Mouse (Mus musculus) kidney, postnatal 10 days (tissue): ENCODE measurements around the gene Gm1043.

Experiments
- DNase-seq: peaks from one replicate; pipeline ENCODE4 v3.0.0; 2021; ENCODE audit warnings: mixed read lengths

Gm1043 gene

DNA sequence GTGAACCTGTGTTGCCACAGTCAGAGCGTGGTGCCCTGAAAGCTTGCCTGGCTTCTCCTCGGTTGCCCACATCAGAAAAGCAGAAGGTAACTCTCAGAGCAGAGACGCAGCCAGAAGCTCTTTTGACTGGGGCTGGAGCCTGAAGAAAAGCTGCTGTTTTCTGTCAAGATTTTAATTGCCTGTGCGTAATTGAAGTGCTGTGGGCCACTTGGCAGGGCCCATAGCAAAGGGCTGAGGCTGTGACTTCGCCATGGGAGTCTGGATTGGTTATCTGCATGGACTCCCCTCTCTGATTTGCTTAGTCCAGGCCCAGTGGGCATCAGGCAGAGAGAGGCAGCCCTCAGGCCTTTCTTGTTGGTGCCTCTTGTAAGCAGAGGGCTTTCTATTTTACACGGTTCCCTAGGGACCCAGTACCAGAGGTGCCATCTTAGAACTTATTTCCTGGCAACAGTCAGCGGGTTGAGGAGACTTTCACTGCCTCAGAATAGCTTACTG, 36.1 kb downstream of the Gm1043 start:
- no peak for DNase-seq

DNA sequence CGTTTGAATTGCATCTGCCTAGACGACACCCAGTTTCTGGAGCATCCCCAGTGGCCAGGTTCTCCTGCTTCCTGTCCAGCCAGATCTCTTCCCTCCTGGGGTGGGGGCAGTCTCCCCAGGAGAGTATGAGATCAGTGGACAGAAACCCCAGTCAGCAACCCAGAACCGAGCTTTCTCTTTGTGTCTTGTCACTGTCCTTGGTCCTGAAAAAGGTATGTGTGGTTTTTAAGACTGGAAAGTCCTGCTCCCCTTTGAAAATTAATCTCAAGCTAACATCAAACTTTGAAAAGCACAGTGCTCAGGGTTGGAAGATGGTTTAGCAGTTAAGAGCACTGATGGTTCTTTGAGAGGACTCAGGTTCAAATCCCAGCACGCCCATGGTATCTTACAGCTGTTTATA, 46.7 kb downstream of the Gm1043 start:
- DNase-seq = no peak

DNA sequence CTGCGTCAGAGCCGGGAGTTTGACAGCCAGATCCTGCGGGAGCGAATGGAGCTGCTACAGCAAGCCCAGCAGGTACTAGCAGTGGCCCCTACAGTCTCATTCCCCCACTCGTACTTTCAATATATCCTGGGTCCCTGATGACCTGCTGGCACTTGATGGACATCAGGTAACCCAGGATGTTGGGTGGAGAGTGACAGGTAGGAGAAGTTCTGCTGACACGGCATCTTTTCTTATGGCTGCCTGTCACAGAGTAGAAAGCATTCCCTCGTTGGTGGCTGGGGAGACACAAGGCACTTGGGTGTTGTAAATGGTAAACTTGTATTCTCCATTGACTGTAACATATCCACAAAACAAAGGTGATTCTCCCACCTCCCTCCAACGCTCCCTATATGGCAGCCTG, 56.6 kb downstream of the Gm1043 start:
- DNase-seq = no peak

DNA sequence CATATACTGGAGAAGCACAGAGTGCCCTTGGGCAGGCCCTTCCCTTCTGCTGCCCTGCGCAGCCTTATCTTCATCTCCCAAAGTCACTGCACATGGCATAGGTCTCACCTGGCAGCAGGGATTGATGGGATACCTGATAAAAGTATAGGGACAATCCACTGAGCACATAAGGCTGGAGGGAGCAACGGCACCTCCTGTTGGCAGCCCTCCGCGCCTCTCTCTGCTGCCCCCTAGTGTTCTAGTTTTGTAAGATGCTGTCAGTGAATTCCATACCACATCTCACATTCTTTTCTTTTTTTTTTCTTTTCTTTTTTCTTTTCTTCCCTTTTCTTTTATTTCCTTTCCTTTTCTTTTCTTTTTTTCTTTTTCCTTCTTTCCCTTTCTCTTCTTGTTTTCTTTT, 62.4 kb downstream of the Gm1043 start:
- peak; percentile 58 for DNase-seq

DNA sequence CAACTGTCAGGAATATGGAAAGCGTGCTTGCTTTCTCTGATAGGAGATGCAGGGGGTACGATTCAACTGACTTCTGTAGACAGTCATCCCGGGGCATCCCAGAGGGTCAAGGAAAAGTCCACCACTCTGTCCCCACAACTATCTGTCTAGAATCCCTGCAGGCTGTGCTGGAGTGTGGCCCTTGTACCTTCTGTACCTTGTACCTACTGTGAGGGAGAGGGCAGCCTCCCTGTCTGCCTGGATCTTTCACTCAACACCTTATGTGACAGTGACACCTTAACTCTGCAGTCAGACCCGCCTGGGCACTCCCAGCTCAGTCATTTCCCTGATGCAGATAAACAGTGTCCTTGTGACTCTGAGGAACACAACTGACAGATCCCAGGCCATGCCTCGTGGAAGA, 65.5 kb downstream of the Gm1043 start:
- no peak for DNase-seq

DNA sequence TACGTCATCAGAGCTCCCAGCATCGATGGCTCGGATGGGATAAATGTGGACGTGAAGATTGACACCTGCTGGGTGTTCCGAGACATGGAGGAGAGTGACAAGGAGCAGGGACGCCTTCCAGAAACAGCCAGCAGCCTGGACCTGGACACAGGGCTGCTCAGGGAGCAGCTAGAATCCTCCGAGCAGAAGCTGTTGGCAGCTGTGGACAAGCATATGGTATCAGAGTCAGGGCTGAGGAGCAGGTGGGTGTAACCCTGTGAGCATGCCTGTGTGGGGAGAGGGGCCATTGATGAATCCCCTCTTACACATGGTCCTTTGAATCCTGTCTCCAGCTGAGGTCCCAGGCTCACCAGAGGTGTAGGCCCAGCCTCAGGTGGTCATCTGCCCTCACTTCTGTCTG, 69.3 kb downstream of the Gm1043 start:
- DNase-seq = no peak

DNA sequence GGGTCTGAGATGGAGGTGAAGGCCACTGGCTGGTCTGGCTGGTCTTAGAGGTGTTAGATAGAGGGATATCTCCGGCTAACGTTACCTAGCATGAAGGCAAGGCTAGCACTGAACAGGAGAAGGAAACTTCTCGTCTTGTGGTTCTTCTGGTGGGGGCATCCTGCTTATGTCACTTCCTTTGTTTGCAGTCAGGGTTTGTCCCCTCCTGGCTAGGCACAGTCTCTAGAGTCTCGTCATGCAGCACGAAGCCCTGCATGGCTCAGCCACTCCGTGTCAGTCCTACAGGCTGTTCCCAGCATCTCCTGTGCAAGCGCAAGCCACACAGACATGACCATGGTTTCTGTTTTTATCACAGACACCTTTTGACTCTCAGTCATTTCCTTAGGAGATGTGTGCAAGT, 73.2 kb downstream of the Gm1043 start:
- no peak for DNase-seq

DNA sequence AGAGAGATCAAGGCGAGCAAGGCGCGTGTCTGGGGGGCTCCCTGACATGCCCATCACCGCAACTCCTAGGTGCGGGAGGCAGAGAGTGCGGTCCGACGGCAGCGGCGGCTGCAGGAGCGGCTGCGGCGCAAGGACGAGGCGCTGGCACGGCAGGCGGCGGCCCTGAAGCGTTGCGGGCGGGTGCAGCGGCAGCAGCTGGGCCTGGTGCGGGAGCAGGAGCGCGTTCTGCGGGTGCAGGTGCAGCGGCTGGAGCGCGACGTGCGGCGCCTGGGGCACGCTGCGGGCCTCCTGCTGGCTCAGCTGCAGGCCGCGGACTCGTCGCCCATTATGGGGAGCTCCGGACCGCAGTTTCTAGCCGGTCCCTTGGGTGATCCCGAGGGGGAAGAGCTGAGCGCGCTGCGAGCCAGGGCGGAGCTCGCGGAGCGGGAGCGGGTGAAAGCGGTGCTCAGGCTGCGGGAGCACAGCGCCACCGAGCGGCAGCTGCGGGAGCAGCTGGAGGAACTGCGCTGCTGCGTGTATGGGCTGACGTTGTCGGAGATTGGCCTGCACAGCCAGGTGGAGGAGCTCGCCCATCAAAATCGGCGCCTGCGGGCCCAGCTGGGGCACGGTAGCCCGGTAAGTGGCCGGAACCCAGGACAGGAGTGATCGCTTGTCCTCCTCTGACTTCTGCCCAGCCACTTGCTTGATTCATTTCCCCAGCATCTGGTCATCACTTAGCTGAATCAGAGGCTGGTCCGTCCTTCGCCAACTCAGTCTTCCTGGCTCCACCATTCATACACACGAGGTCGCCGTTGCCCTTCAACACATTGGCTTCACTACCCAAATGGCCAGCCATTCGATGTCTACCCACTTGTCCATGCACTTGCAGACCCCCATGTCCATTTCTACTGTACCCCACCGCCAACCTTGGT, 78.0 kb downstream of the Gm1043 start:
- peak; percentile 46 for DNase-seq

DNA sequence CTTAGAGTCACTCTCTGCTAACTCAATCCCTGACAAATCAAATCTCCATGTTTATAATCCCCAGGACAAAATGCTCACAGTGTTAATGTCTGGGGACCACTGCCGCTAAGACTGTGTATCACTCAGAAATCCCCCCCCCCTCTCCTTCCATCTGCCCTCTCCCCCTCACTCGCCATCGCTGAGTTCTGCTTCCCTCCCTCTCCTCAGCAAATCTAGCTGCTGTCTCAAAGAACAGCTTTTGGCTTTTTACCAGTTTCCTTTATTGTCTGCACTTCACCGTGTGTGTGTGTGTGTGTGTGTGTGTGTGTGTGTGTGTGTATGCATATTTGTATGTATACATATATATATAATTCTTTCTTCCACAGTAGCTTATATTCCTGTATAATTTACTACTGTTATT, 91.3 kb downstream of the Gm1043 start:
- no peak for DNase-seq

DNA sequence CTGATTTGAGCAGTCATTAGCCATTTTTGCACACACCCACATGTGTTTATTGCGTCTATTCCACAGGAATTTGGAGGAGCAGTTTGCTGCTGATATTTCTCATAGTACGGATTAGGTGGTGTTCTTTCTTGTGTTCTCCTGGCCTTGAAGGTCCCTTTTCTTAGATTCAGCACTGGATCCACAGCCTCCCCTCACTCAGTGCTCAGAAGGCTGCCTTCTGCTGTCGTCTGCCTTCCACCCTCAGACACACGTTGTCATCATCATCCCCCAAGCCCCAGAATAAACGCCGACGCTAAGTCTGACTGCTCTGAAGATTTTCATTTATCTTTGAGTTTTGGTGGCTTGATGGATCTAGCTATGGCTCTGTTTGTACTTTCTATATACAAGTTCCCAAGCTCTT, 91.9 kb downstream of the Gm1043 start:
- DNase-seq = no peak

DNA sequence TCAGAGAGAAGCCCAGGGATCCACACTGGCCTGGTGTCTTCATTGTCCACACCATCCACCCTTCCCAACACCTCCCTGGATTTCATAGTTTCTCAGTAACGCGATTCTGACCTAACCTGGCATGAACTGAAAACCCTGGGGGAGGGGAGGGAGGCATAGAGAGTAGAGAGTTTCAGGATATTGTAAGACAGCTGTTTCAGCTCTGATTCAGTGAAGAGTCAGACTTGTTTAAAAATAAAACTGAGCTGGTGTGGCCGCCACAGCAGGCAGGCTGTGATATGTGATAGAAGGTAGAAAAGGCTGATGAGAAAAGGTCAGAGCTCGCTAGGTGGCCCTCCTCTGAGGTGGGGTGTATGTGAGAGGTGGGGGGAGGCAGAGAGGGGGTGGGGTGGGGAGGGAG, 93.6 kb downstream of the Gm1043 start:
- DNase-seq = no peak

DNA sequence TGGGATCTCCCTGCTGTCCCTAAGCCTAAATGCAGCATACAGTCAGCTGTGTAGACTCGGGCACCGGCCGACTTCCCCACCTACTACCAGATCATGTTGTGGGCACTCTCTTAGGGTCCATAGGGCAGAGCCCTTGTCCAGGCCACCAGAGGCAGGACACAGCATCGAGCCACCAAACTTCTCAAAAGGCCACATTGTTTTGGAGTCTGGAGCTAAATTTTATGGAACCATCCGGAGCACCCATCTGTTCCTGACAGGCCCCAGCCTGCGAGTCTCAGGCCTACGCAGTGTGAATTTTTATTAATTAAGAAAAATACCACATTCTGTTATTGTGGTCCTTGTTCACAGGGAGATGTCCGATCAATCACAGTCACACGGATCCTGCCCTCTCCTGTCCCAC, 94.7 kb downstream of the Gm1043 start:
- DNase-seq = no peak

DNA sequence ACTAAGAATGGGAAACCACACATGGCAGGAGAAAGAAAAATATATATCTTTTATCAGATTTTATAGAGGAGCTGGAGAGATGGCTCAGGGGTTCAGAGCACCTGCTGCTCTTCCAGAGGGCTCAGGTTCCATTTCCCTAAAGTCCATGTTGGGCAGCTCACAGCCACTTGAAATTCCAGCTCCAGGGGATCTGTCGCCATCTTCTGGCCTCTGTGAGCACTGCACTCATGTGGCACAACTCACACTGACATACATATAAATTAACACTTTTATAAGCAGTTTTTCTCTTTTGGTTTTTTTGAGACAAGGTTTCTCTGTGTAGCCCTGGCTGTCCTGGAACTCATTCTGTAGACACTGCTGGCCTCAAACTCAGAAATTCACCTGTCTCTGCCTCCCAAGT, 95.5 kb downstream of the Gm1043 start:
- no peak for DNase-seq

DNA sequence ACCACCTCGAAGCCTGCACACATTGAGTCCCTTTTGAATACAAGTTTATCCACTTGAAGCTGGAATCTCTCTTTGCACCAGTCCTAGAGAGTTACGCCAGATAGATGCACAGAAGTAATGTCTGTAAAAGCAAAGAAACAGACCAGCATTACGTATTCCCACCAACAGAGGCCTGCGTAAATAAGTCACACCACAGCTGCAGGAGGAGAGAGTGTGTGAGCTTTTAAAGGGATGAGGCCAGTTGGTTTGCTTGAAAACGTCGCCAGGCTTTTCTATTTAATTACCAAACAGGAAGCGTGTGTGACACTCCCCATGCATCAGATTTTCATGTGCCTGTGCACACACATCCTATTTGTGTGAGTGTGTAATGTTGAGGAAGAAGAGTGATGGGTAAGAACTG, 99.4 kb downstream of the Gm1043 start:
- DNase-seq = no peak

DNA sequence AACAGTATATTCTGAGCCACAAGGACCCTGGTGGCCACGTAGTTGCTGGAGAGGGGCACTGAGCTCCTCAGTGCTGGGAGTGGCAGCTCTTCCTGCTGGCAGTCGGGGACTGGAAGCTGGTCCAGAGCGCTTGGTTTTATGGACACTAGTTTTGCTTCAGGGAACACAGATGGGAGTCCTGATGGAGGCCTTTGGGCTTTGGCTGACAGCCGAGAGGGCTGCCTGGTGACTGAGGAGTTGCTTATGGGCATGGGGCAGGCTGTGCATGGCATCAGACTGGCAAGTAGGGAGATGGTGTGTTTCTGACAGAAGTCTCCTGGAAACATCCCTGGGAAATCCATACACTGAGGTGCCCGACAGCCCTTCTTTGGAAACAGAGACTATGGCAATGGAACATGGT, 105.2 kb downstream of the Gm1043 start:
- DNase-seq = no peak

DNA sequence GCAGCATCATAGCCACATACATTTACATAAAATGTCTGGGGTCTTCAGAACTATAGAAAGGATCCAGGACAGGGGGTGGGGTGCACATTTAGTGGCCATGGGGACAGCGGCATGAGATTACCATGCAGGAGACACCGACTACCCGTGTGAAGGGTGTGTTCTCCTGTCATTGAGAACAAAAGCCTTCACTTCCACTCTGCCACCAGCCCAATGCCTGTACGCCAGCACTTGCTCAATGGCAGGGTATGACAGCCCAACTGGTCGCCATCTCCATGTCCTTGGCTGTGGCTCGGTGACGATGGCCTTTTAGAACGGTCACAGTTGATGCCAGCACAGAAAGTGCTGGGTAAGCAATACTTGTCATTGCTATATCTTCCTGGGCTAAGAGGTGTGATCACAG, 111.0 kb downstream of the Gm1043 start:
- DNase-seq = no peak

DNA sequence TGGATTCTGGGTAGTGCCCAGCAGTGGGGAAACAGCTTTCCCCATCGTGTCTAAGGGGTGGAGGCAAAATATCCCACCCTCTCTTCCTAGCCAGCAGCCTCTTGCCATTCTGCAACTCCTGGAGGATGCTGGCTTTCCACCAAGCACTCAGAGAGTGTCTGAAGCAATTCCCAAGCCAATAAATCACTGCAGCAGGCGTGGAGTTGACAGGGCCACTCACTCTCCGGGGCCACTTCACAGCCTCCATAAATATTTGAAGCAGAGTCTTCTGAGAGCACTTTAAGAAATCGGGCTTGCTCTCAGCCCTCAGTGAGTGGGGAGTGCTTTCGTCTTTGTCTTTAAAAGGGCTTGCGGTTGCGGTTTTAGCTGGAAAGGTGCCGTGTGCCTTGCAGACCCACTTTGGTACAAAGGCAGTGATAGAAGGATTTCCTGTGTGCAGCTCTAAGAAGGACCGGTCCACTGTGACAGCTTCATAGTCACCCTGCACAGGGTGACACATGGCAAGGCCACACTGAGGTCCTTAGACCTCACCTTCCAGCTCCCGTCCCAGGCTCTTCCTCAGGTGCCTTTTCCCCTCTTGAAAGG, 111.6 kb downstream of the Gm1043 start:
- peak; percentile 16 for DNase-seq

DNA sequence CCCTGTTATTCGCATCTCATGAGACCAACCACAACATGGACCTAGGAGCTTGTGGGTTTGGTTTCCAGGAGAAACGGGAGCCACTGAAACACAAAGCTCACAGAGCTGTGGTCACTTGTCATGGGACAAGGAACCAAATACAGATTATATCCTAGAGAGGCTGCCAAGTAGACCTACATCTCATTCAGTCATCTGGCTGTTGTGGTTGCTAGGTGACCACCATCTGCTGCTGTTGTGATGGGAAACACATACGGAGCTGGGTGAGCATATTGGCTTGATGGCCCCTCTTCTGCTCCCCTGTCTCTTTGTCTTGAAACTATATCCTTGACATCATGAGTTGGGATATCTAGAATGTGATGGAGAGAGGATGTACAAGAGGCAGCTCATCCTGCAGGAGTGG, 112.3 kb downstream of the Gm1043 start:
- no peak for DNase-seq

DNA sequence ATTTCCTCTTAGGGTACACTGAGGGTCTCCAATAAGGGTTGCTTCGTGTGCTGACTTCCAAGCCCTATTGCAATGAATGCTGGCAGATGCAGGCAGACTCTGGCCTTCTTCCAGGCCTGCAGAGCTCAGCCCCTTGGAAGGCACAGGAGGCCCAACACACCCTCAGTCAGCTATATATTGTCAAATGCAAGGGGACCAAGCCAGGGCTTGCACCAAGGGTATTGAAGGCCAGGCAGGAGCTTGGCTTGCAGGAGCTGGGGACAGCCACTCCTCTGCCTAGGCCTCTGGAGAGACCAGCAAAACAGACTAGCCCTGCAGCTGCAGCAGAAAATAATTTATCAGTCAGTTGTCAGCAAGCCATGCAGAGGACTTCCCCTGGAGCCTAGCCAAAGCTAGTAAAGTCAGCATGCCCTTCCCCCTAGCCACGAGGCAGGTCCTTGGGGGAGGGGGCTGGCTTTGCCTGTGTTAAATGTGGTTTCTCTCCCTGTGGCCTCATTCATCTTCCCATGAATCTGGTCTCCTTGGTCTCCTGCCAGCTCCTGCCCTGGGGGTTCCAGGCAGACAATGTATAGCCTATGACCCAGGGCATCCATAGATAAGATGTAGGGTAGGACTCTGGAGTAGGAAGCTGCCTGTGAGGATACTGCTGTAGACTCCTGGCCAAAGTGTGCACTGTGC, 113.0 kb downstream of the Gm1043 start:
- DNase-seq = peak; percentile 50

DNA sequence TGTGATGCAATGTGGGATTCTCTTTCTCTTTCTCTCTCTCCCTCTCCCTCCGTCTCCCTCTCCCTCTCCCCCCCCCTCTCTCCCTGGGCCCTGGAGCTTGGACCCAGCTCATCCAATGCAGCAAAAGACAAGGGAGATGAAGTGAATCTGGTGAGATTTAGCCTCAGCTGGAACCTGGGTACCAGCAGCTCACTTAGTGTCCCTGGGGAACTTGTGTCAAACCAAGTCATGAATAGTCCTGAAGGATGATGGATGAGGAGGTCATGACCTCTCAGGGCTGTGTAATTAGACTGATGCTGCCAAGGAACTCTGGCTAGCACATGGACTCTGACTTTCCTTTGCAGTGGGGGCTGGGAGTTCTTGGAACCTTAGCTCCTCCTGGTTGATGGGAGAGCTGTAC, 117.1 kb downstream of the Gm1043 start:
- no peak for DNase-seq

DNA sequence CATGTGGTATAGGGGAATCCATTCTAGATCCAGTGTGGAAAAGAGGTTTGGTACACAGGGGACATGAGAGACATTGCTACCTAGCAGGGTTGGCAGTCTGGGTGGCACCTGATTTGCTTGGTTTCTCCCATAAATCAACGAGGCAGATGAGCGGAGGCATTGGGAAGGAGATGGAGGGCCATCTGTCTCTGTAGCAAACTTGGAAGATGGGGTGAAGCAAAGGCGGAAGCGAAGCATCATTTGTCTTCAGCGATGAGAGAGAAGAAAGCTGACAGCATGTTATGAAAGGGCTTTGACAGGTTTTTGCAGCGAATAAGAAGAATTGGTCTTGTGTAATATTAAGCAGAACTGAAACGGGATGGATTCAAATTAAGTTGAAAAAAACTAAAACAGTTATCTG, 119.7 kb downstream of the Gm1043 start:
- no peak for DNase-seq

DNA sequence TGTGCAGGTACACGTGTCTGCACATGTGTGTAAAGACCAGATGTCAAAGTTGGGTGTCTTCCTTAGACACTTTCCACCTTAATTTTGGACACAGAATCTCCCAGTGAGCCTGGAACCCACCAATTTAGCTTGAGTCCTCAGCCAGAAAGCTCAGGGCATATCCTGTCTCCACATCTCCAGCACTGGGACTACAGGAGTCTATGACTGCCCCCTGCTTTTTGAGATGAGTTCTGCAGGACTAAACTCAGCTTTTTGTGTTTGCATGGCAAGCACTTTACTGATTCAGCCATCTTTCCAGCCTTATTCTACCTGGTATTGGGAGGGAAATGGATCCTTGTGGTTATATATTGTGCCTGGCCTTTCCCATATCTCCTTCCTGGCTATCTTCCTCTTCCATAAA, 120.2 kb downstream of the Gm1043 start:
- no peak for DNase-seq

DNA sequence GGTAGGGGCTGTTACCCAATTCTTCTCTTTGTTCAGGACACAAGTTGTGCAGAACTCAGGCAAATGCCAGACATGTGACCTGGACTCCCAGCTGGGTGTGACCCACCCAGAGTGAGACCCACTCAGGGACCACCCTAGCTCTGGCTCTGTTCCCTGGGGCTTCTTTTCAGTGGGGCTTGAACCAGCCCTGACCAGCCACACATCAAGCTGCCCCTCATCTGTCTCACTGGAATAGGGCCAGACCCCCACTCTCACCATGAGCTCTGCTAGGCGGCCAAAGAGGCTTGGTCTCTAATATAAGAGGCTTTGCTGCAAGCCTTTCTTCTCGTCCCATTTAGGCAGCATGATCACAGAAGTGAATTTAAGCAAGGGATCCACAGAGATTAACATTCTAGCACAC, 121.2 kb downstream of the Gm1043 start:
- no peak for DNase-seq
